Mouse (Mus musculus): ENCODE data around the gene Tmem100.

GRCm38 (mm10) chr11:89998996-89999770 is 31.0 kb upstream of the Tmem100 start:
- no peak for TF ChIP-seq CTCF (IDR thresholded peaks at IDR 0.05; ENCODE audit: control insufficient read depth, insufficient read depth, low read length)
- TF ChIP-seq POLR2A (IDR thresholded peaks at IDR 0.05; ENCODE audit: borderline replicate concordance, control insufficient read depth, low read depth, low read length) = no peak

Data from bone marrow, adult 2 months (tissue).